Mouse (Mus musculus) C2C12 (cell line): ENCODE results near the gene Cnnm2. TPM values are rescaled to one million over a fixed set of nuclear protein-coding genes. Genes with fewer than 3 reads are reported as not detected.
A peak's percentile ranks its signal among the peaks of the same experiment; 100 is the strongest.

Source experiments
- H3K27me3 ChIP-seq: one replicate; pipeline ENCODE4 v1.6.1; 2011; ENCODE audit not compliant: control insufficient read depth, insufficient read depth, insufficient read length
- H3K36me3 ChIP-seq: one replicate; pipeline ENCODE4 v1.6.1; 2011; ENCODE audit not compliant: control insufficient read depth, insufficient read depth
- H3K4me3 ChIP-seq: one replicate; pipeline ENCODE4 v1.5.1; 2011; ENCODE audit warnings: mild to moderate bottlenecking, control low read depth; ENCODE audit not compliant: poor library complexity, insufficient read depth, severe bottlenecking
- H3K79me2 ChIP-seq: one replicate; pipeline ENCODE4 v1.6.1; 2011; ENCODE audit not compliant: control insufficient read depth, insufficient read depth
- H3K79me3 ChIP-seq: one replicate; pipeline ENCODE4 v1.6.1; 2011; ENCODE audit warnings: low read depth, control low read depth
- H3ac ChIP-seq: one replicate; pipeline ENCODE3; 2011; ENCODE audit warnings: low read depth; ENCODE audit not compliant: control insufficient read depth, insufficient read length
- CEBPB ChIP-seq: IDR thresholded peaks from one replicate; pipeline ENCODE4 v1.6.1; 2011; ENCODE audit warnings: low read depth, mild to moderate bottlenecking, control low read depth, moderate library complexity
- CTCF ChIP-seq: IDR thresholded peaks from one replicate; pipeline ENCODE4 v1.5.1; 2011; ENCODE audit not compliant: control insufficient read depth, insufficient read depth, insufficient read length
- FOSL1 ChIP-seq: IDR thresholded peaks from one replicate; pipeline ENCODE4 v1.8.0; 2011; ENCODE audit warnings: mild to moderate bottlenecking, low read length; ENCODE audit not compliant: poor library complexity, insufficient read depth, severe bottlenecking
- MAX ChIP-seq: IDR thresholded peaks from one replicate; pipeline ENCODE4 v1.6.1; 2011; ENCODE audit warnings: mild to moderate bottlenecking, control low read depth
- MYOD1 ChIP-seq: IDR thresholded peaks from one replicate; pipeline ENCODE4 v1.6.1; 2011; ENCODE audit warnings: low read depth; ENCODE audit not compliant: control insufficient read depth, insufficient read length
- MYOG ChIP-seq: IDR thresholded peaks from one replicate; pipeline ENCODE4 v1.6.1; 2011; ENCODE audit not compliant: control insufficient read depth, insufficient read length; ENCODE audit errors: extremely low read depth
- USF1 ChIP-seq: IDR thresholded peaks from one replicate; pipeline ENCODE4 v1.6.1; 2011; ENCODE audit warnings: low read depth, mild to moderate bottlenecking, control low read depth, moderate library complexity
- polyA plus RNA-seq: library from polyadenylated mRNA; unstranded; fragments of >200 nt; fragmentation: generic; extraction: Trizol; gene quantifications from one replicate; pipeline ENCODE4 v1.2.1, GENCODE M21; 2012; ENCODE audit warnings: missing spikeins

Cnnm2 gene
- polyA plus RNA-seq, 1 experiment = 4.1 TPM

- TF ChIP-seq CEBPB (no peak), USF1 (no peak), CTCF (no peak), MAX (no peak), MYOG (no peak), MYOD1 (no peak), FOSL1 (no peak)
- H3K79me2 ChIP-seq = peaks cover 7% of the 10 kb centered on the region
- peak overlapping the region; percentile 84 for H3K4me3 ChIP-seq
- peak overlapping the region; percentile 87 for H3ac ChIP-seq
- no peaks in the 10 kb centered on the region for H3K79me3 ChIP-seq
- no peaks in the 10 kb centered on the region for H3K27me3 ChIP-seq
- no peaks in the 10 kb centered on the region for H3K36me3 ChIP-seq
Measured at GRCm38 (mm10) chr19:46762291-46762991, 1.0 kb downstream of the Cnnm2 start.

- no peak overlapping the region for H3K4me3 ChIP-seq
- peaks cover 7% of the 10 kb centered on the region for H3K79me2 ChIP-seq
- H3K36me3 ChIP-seq = no peaks in the 10 kb centered on the region
- H3K79me3 ChIP-seq = no peaks in the 10 kb centered on the region
- H3K27me3 ChIP-seq = no peaks in the 10 kb centered on the region
- TF ChIP-seq MAX (no peak), MYOG (no peak), MYOD1 (no peak)
- no peak overlapping the region for H3ac ChIP-seq
Measured at GRCm38 (mm10) chr19:46762992-46763342, 1.6 kb downstream of the Cnnm2 start.

DNA sequence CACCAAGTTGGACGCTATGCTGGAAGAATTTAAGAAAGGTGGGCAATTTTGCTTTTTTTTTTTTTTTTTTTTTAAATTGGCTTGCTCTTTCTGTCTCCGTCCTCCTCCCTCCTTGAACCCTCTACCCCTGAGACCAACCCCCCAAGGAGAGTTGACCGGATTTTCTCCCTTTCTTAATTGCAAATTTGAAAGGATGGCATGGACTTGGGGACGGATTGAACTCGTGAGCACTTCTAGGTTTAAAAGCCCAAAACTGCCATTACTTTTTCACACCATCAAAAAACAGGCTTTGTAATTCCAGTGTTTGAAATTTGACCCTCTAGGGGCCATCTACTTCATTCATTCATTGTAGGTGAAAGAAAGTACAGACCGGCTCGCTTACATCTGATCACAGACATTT lies 2.0 kb downstream of the Cnnm2 start:
- TF ChIP-seq MAX (no peak), MYOD1 (no peak), FOSL1 (no peak), CEBPB (no peak), USF1 (no peak), MYOG (no peak), CTCF (no peak)
- Histone ChIP-seq H3K36me3 (no peaks in the 10 kb centered on the region), H3K4me3 (no peak overlapping the region), H3K79me3 (no peaks in the 10 kb centered on the region), H3K27me3 (no peaks in the 10 kb centered on the region), H3ac (no peak overlapping the region), H3K79me2 (peaks cover 7% of the 10 kb centered on the region)

DNA sequence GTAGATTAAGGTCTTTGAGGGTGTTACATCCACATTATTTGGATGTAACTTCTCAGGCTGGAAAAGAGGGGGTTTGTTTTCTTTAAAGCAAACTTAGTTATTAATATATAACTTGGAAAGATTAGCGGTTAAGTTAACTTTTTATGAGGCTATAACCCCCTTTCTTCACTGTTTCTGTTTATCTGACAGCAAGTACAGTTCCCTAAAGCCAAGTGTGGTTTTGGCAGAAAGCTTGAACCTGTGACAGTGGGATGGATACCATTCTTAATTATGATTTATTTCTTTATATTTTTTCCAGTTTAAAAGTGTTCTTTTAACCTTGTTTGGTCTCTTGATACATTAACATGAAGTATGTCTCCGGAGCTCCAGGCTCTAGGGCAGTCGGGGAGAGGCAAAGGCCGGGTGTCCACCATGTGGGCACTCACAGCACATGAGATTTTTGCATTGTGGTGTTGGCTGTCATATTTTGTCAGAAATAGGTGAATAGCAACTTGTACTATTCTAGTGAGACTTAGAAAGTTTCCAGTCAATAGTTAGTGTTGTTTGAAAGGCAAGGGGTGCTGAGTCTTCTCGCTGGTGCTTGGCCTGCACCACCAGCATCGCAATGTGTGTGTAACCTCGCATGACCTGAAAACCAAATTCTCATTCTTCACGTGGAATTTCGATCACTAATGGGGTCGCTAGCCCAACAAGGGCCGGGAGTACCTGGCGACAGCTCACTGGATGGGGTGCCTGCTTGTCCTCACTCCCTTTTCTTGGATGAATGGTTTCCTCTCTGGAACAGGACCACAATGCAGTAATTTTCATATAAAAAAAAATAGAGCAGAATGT lies 2.8 kb downstream of the Cnnm2 start:
- Histone ChIP-seq H3K79me3 (no peaks in the 10 kb centered on the region), H3K27me3 (no peaks in the 10 kb centered on the region), H3K36me3 (no peaks in the 10 kb centered on the region), H3K79me2 (peaks cover 7% of the 10 kb centered on the region), H3K4me3 (no peak overlapping the region), H3ac (no peak overlapping the region)
- TF ChIP-seq FOSL1 (no peak), MAX (no peak), CEBPB (no peak), MYOG (no peak), MYOD1 (no peak), CTCF (no peak), USF1 (no peak)

DNA sequence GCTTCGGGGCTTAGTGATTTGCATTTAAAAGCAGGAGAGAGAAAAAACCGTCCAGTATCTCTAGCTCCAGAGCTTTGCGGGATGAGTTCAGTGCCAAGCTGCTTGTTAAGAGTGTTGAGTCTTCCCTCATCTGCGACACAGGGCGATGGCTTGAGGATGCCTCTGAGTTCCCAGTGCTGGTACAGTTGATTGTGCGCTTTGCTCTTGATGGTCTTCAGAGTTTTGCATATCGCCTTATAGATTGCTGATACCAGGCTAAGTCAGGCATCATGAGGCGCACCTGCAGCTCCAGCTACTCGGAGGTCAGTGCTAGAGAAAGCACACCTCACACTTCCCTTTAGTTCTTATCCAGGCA lies 3.3 kb downstream of the Cnnm2 start:
- TF ChIP-seq MYOD1 = no peak
- no peak for TF ChIP-seq CEBPB
- TF ChIP-seq CTCF = no peak
- no peak for TF ChIP-seq MYOG
- TF ChIP-seq USF1 = no peak
- no peak for TF ChIP-seq MAX
- no peak for TF ChIP-seq FOSL1
- Histone ChIP-seq H3K36me3 (no peaks in the 10 kb centered on the region), H3K4me3 (no peak overlapping the region), H3K27me3 (no peaks in the 10 kb centered on the region), H3K79me3 (no peaks in the 10 kb centered on the region), H3ac (no peak overlapping the region), H3K79me2 (peaks cover 7% of the 10 kb centered on the region)

DNA sequence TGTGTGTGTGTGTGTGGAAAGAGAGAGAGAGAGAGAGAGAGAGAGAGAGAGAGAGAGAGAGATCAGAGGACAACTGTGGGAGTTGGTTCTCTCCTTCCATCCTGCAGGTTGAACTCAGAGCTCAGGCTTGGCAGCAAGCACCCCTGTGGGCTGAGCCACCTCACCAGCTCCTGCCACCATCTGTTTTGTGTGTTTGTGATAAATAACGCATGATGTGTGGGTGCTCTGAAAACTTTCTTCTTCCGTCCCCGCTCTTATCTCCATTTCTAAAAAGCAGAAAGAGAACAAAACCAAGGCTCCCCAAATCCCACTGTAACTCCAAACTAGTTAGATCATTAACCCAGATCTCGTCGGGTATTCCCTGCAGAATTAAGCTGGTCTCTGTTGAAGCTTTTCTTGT lies 4.7 kb downstream of the Cnnm2 start:
- Histone ChIP-seq H3K79me2 (peaks cover 7% of the 10 kb centered on the region), H3ac (no peak overlapping the region), H3K27me3 (no peaks in the 10 kb centered on the region), H3K36me3 (no peaks in the 10 kb centered on the region), H3K4me3 (no peak overlapping the region), H3K79me3 (no peaks in the 10 kb centered on the region)
- no peak for TF ChIP-seq MYOG
- no peak for TF ChIP-seq USF1
- no peak for TF ChIP-seq MYOD1
- TF ChIP-seq CEBPB = no peak
- no peak for TF ChIP-seq CTCF
- TF ChIP-seq FOSL1 = no peak
- no peak for TF ChIP-seq MAX
